Mouse (Mus musculus): ENCODE results near the gene Tmc8.
"Not testable (repeated sequence)": the region's sequence is repeated elsewhere in the genome, so short reads cannot be mapped to it uniquely, and the experiment has no call there.

The Tmc8 gene

DNA sequence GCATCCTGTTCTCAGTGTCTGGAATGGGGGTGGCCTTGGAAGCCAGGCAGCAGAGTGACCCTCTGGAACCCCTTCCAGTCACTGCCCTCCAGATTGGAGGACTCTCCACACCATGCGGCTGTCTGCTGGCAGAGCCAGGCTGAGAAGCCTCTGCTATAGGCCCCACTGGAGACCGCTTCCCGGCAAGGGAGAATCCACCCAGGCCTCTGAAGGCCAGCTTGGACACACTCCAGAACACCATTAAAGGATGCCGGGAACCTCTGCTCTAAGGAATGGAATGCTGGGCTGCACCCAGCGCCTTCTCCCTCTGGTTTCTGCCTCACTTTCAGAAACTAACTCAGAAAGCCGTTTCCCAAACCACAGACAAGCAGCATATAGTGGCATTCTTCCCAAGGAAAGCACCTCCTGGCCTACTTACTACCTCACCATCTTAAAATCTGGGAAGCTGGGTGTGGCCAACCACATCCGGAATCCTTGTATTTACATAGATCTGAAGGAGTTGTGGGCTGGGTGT is 40.9 kb downstream of the Tmc8 start:
- CTCF ChIA-PET = no interaction called here

DNA sequence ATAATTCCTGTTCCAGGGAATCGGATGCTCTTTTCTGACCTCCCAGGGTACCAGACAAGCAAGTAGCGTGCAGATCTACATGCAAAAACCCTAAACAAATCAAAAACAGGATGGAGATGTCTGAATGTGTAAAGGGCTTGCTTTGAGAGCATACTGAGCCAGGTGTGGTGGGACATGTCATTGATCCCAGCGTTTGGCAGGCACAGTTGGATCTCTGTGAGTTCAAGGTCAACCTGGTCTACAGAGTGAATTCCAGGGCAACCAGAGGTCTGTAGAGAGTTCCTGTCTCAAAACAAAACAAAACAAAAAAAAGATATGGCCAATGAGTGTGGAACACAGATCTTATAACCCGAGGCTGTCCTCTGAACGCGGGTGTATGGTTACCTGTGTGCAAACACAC is 41.5 kb downstream of the Tmc8 start:
- CTCF ChIA-PET = interaction anchor here (1.0 kb wide), 1 partner anchor 13 kb away, joined by 3 read pairs; no protein-coding TSS in a partner anchor

DNA sequence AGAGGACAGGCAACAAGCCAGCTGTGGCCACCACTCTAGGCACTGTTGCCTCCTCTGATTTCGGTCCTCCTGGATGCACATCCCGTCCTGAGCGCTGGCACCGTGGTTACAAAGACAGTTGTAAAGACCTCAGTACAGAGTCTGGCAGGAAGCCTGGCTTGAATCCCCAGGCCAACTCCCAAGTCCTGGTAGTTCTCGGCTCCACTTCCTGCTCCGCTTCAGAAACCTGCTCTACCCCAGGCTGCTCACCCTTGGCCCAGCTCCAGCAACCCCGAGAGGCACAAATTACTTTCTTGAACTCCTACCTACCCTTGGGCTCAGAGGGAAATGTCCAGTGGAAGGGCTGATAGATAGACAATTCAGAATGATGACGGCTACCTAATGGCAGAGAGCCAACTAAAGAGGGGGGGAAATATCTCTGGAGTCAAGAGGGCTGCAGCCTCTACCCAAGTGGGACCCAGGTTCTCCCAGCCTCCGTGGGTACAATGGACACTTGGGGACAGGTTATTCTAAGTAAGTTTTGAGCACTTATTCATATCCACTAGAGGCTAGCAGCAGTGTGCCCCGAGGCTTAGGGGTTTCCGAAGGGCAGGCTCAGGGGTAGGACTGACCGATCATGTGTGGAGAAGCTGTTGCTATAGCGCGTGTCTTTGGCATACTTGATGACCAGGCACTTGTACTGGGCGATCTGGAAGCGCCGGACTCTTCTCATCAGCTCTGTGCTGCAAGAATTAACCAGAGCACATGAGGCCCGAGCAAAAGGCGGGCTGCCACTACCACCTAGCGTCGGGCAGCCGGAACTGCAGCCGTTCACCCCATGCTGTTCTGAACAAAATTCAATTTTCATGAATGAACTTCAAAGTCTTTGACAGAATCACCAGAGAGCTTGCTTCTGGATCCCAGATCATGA is 42.4 kb downstream of the Tmc8 start:
- CTCF ChIA-PET = interaction anchor here (0.8 to 2.0 kb wide), 6 partner anchors 13 to 85 kb away, joined by 3 to 15 read pairs (median 5); no protein-coding TSS in a partner anchor

DNA sequence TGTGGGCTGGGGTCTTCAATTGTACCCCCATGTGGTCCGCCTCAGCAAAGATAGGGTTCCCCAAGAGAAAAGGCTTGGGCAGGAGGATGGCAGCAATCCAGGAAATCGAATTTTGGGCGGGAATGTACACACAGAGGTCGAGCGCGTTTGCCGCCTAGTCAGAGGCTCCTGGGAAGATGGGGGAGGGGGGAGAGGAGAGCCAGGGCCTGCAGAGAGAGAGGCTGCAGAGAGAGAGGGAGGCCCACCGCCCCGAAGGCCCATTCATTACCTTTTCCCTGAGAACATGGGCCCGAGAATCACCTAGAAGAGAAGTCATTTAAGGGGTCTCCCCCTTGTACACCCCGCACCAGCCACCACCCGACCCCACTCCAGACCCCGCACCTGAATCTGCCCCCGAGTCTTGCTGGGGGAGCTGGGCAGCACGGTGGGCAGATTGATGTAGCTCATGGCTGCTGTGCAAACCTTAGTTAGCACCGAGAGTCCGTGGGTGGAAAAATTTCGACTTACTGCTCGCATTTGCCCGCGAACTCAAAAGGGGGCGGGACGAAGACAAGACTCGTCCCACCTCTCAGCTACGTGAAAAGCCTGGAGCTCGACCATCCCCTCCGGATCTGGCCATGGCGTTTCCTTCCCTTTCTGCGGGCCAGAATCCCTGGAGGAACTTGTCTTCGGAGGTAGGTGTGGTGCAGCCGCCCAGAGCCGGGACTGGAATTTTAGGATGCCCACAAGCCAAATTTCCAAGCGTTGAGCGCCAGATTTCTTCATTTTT is 43.6 kb downstream of the Tmc8 start, which contains the start of the genes Afmid and Tk1:
Afmid (plus strand) TSS at position 592 of the 769 bp plus-strand sequence.
Tk1 (minus strand) TSS at position 760 of the 769 bp plus-strand sequence.
- CTCF ChIA-PET = interaction anchor here (0.9 to 2.0 kb wide), 4 partner anchors 35 to 87 kb away, joined by 3 to 15 read pairs (median 5); no protein-coding TSS in a partner anchor

DNA sequence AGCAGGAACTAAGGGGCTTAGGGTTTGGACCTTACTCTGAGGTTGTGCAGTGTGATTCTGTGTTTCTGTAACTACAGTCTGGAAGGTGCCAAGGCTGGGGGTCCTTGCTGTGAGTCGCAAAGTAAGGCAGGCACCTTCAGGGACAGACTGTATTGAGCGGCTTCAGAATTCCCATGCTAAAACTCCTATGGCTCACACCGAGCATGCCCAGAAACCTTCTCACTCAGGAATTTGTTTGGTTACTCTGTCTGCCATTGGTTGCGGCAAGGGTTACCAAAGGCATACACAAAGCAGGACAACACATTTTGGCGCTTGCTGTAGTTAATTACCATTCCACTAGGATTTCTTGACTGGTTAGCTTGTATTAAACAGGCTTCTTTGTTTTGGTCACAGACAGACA is 44.3 kb downstream of the Tmc8 start:
- CTCF ChIA-PET = interaction anchor here (0.7 to 2.0 kb wide), 3 partner anchors 24 to 178 kb away, joined by 3 to 17 read pairs (median 15); no protein-coding TSS in a partner anchor

DNA sequence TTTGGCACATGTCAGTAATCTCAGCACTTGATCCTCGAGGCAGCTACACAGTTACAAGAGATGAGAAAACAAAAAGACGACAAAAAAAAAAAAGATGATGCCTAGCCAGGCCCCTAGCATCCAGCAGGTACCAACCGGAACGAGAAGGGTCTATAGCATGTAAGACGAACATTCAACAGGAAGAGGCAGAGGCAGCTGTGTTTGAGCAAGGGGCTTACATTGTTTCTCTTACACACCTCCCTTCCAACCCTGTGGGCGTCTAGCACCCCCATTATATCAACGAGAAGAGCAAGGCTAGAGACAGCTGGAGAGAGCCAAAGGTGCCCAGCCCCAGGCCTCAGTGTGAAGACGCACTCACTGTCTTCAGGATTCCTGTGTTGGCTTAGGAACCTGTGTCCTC is 45.0 kb downstream of the Tmc8 start:
- CTCF ChIA-PET = interaction anchor here (0.7 to 1.4 kb wide), 3 partner anchors 22 to 177 kb away, joined by 3 to 17 read pairs (median 4); no protein-coding TSS in a partner anchor

DNA sequence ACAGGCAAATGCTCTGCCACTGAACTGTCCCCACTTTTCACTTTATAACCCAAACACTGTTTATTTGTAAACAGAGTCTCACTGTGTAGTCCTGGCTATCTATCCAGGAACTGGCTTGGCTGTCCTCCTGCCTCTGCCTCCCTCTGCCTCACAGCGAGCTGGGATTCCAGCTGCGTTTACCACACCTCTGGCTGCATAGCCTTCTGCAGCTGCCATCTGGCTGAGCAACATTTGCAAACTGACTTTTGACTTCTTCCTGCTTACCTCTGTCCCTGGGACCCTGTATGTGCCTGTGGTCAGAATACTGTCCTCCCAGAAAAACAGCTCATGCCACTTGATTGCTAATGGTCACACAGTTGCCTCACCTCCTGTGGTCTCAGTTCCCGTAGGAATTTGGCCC is 45.5 kb downstream of the Tmc8 start:
- CTCF ChIA-PET = interaction anchor here (1.4 kb wide), 1 partner anchor 23 kb away, joined by 4 read pairs; no protein-coding TSS in a partner anchor

DNA sequence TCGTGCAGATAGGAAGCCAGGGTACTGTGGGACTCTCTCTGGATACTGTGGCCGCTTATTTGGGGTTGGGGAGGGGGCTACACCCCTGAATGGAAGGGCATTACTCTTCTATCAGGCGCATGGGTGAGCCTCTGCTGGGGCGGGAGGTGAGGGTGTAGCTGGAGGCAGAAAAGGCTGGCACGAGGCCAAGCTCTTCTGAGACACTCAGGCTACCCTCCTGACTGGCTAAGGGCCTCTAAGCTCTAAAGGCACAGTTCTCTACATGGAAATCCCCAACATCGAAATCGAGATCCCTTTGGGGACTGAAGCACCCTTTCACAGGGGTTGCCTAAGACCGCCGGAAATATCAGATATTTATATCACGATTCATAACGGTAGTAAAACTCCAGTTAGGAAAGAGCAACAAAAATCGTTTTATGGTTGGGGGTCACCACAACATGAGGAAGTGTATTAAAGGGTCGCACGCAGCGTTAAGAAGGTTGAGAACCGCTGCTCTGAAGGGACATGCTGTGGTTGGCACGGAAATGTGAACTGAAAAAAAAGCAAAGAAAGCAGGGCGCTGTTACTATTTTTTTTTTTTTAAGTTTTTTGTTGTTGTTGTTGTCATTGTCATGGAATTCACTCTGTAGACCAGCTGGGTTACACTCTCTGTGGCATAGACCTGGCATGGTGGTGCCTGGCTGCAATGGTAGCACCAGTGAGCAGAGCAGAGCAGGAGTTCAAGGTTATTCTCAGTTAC is 46.4 kb downstream of the Tmc8 start:
- CTCF ChIA-PET = interaction anchor here (1.4 kb wide), 1 partner anchor 24 kb away, joined by 4 read pairs; no protein-coding TSS in a partner anchor

DNA sequence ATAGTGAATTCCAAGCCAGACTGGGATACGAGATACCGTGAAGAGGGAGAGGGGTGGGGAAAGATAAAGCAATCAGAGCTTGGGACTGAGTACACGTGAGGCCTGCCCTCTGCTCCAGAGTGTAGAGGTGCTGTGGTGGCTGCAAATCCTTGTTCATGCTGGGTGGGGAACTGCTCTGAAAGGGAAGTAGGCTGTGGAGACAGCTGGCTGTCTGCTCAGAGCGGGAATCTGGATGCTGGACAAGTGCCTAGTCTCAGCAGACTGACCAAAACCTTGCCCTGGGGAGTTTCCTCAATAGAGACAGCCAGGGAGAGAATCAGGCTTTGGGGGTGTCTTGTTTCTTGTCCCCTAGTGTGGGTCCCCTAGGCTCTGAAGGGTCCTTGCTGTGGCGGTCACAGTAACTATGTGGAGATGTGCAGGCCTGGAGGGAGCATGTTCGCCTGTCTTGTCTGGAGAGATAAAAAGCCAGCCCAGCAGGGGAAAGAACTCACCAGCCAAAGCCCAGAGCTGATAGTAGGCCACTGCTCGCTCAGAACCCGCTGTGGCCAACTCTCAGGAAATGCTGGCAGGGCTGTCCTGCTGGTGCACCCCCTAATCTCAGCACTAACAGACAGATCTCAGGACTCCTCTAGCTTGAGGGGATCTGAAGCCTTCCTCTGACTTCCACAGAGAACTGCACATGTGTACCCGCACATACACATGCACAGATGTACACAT is 47.2 kb downstream of the Tmc8 start:
- CTCF ChIA-PET = no interaction called here

DNA sequence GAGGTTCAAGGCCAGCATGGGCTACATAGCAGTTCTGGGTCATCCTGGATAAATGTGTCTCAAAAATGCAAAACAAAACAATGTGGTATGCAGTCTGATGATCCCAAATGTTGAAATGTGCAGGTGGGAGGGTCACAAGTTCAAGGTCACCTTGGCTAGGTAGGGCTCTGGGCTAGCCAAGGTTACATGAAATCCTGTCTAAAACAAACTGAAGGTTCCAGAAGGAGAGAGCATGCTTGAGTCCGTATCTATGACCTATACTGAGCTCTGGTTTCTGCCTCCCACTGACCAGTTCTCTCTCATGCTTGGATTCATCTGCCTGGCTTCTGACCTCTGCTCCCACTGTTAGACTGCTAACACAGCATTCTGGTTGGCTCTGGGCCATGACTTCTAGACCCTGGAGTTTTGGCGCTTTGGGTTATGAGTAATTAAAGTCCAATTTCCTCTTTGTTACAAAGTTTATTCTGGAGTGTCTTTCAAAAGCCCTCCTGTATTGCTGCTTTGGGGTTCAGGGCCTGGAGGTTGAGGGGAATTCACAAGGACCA is 47.9 kb downstream of the Tmc8 start:
- CTCF ChIA-PET = no interaction called here

DNA sequence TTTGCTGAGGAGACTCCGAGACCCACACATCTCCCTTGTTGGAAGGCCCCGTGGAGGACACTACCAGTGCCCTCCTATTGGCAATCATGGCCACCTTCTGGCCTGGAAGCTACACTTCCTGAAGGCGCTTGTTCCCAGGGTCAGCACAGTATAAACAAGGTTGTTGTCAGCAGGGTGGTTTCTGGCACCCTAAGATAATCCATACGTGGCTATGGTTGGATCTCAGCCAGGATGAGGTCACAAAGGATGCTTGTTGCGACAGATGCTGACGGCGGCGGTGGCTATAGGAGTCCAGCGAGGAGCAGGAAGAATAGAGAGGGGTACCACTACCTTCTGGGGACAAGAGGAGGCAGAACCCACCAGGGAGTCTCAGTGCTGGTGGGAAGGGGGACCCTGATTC is 48.5 kb downstream of the Tmc8 start:
- CTCF ChIA-PET = no interaction called here

DNA sequence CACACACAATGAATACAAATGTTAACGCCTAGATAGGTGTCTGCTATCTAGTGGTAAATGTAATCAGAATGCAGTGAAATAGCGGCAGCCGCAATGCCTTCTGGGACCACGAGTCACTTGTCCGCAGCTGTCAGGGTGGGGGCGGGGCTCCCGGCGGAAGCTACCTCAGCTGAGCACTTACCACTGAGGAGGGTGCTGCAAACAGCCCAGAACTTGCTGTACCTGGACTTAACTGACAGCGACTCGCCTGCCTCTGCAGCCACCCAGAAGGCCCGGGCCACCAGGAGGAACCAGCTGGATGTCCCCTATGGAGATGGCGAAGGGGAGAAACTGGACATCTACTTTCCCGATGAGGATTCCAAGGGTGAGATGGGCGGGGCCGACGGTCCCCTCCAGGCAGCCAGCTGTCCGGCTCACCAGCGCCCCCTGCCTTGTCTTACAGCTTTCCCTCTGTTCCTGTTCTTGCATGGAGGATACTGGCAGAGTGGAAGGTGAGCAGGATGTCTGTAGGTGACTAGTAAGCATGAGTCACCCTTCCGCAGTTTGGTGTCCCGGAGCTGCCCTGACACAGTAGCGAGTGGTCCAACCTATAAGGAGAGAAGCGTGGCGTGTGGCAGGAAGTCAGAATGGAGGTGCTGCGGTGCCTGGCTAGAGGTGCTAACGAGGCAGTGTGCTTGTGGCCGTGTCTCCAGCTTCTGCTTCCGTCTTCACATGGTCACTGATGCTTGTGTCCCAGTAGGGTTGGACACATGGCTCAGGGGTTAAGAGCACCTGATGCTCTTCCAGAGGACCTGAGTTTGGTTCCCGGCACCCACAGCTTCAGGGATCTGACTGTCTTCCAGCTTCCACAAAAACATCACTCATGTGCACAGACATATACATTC is 50.5 kb downstream of the Tmc8 start:
- CTCF ChIA-PET = interaction anchor here (0.5 to 1.6 kb wide), 4 partner anchors 16 to 123 kb away, joined by 3 to 4 read pairs (median 4); partner anchors contain the start of gene Birc5

DNA sequence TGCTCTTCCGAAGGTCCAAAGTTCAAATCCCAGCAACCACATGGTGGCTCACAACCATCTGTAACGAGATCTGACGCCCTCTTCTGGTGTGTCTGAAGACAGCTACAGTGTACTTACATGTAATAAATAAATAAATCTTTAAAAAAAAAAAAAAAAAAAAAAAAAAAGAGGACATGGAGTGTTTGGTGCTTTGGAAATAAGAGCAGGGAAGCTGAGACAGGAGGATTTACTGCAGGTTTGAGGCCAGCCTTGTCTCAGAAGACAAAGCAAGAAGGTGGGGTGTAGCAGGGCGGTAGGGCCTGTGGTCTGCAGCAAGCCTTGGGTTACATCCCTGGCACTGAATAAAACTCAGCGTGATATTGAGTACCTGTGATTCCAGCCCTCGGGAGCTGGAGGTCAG is 51.6 kb downstream of the Tmc8 start:
- CTCF ChIA-PET = not testable (repeated sequence)

DNA sequence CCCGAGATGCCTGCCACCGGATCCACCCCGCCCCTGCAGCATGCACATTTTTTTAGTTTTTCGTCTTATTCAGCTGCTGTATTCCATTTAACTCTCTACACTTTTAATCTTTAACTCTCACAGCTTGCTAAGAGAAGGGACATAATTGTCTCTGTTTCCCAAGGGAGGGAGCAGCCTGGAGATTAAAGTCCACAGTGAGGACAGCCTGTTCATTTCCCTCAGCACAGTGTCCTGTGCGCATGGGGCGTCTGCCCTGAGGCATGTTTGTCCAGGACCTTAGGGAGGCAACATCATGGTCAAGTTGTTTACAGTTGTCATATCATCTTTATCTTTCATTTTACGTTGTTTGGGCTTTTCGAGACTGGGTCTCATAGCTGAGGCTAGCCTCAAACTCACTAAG is 52.2 kb downstream of the Tmc8 start:
- CTCF ChIA-PET = interaction anchor here (1.1 kb wide), 1 partner anchor 12 kb away, joined by 3 read pairs; no protein-coding TSS in a partner anchor

DNA sequence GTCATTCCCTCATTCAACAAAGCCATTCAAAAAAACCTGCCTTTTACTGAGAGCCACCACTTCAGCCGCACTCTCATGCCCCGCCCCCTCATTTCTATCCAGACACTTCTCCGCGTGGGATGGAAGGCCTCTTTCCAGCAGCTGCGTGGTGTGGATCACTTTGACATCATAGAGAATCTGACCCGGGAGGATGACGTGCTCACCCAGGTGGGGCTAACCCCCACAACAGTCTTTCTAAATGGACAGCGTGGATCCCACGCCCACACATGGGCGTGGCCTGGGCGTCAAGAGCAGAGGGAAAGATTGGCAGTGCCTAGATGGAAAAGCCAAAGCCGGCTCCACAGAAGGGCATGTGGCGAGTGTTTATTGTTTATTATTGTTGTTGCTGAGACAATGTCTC is 54.4 kb downstream of the Tmc8 start:
- CTCF ChIA-PET = interaction anchor here (0.5 kb wide), 1 partner anchor 1583 kb away, joined by 11 read pairs; no protein-coding TSS in a partner anchor

DNA sequence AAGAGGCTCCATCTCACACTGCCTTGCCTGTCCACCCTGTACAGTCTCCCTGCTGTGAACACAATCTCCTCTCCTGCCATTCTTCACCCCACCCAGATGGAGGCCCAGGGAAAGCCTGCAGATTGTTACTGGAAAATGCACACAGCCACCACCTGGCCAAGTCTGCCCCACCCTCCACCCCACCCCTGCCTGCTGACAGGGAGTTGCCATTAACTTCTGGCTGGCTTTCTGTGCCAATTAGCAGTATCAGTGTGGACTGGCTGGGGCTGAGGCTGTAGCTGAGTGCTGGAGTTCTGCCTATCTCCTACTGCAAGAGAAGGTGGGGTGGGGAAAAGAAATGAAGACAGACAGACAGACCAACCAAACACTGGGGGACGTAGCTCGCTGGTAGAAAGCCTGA is 56.7 kb downstream of the Tmc8 start:
- CTCF ChIA-PET = no interaction called here

DNA sequence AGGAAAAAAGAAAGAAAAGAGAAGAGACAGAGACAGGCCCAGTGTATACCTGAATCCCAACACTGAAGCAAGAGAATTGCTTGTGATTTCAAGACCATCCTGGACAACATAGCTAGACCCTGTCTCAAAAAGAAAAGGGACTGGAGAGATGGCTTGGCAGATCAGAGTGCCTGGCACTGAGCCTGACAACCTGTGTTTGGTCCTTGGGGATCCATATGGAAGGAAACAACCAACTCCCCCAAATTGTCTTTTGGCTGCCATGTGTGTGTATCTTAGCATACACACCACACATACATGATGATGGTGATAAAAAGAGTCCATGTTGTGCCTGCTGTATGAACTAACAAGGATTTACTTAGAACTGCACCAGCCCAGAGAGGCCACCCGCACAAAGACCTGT is 57.1 kb downstream of the Tmc8 start:
- CTCF ChIA-PET = no interaction called here

DNA sequence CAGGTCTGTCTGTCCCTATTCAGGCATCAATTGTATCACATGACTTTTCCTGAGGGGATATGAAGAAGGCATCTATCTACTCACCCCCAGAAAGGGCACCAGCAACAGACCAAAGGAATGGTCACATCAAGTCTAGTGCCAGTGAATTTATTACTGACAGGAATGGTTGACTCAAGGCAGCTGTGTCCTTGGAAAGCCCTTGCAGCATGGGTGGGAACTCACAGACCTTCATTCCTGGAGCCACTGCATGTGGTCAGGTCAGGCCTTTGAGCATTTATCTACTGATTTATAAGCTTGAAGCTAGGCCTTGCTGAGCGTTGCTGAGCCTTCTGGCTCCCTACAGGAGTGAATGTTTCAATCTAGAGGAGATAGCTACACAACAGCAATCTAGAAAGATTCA is 59.0 kb downstream of the Tmc8 start:
- CTCF ChIA-PET = no interaction called here

Measured in spleen, embryonic (tissue).